Mouse (Mus musculus): ENCODE results near the gene Tal1. TPM values are rescaled to one million over a fixed set of nuclear protein-coding genes. Genes with fewer than 3 reads are reported as not detected.

Gene Tal1
- polyA plus RNA-seq (2015; fragmentation: Nextera tagmentation; extraction: Ambion mirVana) = 1.1 and 1.5 TPM in 2 replicates

GRCm38 (mm10) chr4:115056371-115056920 lies at the start of gene Tal1:
Gene Tal1 (plus strand): TSS chr4:115056426.
- Histone ChIP-seq H3K9ac (peak within 1 kb of the TSS; percentile 49), H3K4me1 (replicated peaks) (peaks cover 29% of the 10 kb centered on the region), H3K4me3 (peak within 1 kb of the TSS; percentile 51), H3K27me3 (peaks cover 89% of the 10 kb centered on the region), H3K36me3 (no peaks in the 10 kb centered on the region), H3K9me3 (replicated peaks) (no peaks in the 10 kb centered on the region), H3K27ac (peak within 1 kb of the TSS; percentile 75), H3K4me2 (peak within 1 kb of the TSS; percentile 66)
- under 1% methylated on average over 58 of the region's 60 CpGs for WGBS
- peak; percentile 25 for ATAC-seq (replicated peaks; ENCODE audit: insufficient number of reproducible peaks, insufficient read depth, low FRiP score, low read depth)

GRCm38 (mm10) chr4:115014276-115014675 lies 42.0 kb upstream of the Tal1 start:
- WGBS = 87% methylated on average over 3 of the region's 3 CpGs
- H3K27me3 ChIP-seq = no peaks in the 10 kb centered on the region
- no peak overlapping the region for H3K27ac ChIP-seq
- no peaks in the 10 kb centered on the region for H3K4me1 ChIP-seq (replicated peaks)
- H3K4me3 ChIP-seq = no peak overlapping the region
- H3K4me2 ChIP-seq = no peak overlapping the region
- H3K9me3 ChIP-seq (replicated peaks) = no peaks in the 10 kb centered on the region
- peaks cover 63% of the 10 kb centered on the region for H3K36me3 ChIP-seq
- no peak for ATAC-seq (replicated peaks; ENCODE audit: insufficient number of reproducible peaks, insufficient read depth, low FRiP score, low read depth)
- H3K9ac ChIP-seq = no peak overlapping the region

- H3K4me2 ChIP-seq = no peak overlapping the region
- H3K36me3 ChIP-seq = peaks cover 63% of the 10 kb centered on the region
- no peak overlapping the region for H3K9ac ChIP-seq
- H3K4me1 ChIP-seq (replicated peaks) = no peaks in the 10 kb centered on the region
- 93% methylated on average over 3 of the region's 3 CpGs for WGBS
- no peak for ATAC-seq (replicated peaks; ENCODE audit: insufficient number of reproducible peaks, insufficient read depth, low FRiP score, low read depth)
- no peak overlapping the region for H3K27ac ChIP-seq
- no peaks in the 10 kb centered on the region for H3K27me3 ChIP-seq
- no peaks in the 10 kb centered on the region for H3K9me3 ChIP-seq (replicated peaks)
- no peak overlapping the region for H3K4me3 ChIP-seq
These were observed 36.2 kb upstream of the Tal1 start for GRCm38 (mm10) chr4:115019997-115020396.

GRCm38 (mm10) chr4:115035043-115035442 lies 21.2 kb upstream of the Tal1 start:
- Histone ChIP-seq H3K27ac (no peak overlapping the region), H3K9ac (no peak overlapping the region), H3K27me3 (no peaks in the 10 kb centered on the region), H3K4me2 (no peak overlapping the region), H3K4me3 (no peak overlapping the region), H3K9me3 (replicated peaks) (no peaks in the 10 kb centered on the region), H3K36me3 (peaks cover 30% of the 10 kb centered on the region), H3K4me1 (replicated peaks) (no peaks in the 10 kb centered on the region)
- 83% methylated on average over 6 of the region's 6 CpGs for WGBS
- no peak for ATAC-seq (replicated peaks; ENCODE audit: insufficient number of reproducible peaks, insufficient read depth, low FRiP score, low read depth)

- H3K4me2 ChIP-seq = no peak overlapping the region
- no peak overlapping the region for H3K9ac ChIP-seq
- no peak overlapping the region for H3K4me3 ChIP-seq
- ATAC-seq (replicated peaks; ENCODE audit: insufficient number of reproducible peaks, insufficient read depth, low FRiP score, low read depth) = no peak
- H3K27me3 ChIP-seq = no peaks in the 10 kb centered on the region
- no peaks in the 10 kb centered on the region for H3K9me3 ChIP-seq (replicated peaks)
- 38% methylated on average over 4 of the region's 4 CpGs for WGBS
- no peak overlapping the region for H3K27ac ChIP-seq
- peaks cover 33% of the 10 kb centered on the region for H3K36me3 ChIP-seq
- H3K4me1 ChIP-seq (replicated peaks) = no peaks in the 10 kb centered on the region
These were observed 18.0 kb upstream of the Tal1 start for GRCm38 (mm10) chr4:115038242-115038641.

- Histone ChIP-seq H3K36me3 (peaks cover 19% of the 10 kb centered on the region; the same call in 1 of the 2 replicates), H3K4me3 (no peak overlapping the region), H3K9ac (no peak overlapping the region), H3K9me3 (replicated peaks) (no peaks in the 10 kb centered on the region), H3K4me1 (replicated peaks) (no peaks in the 10 kb centered on the region), H3K4me2 (no peak overlapping the region), H3K27ac (no peak overlapping the region), H3K27me3 (peaks cover 12% of the 10 kb centered on the region)
- ATAC-seq (replicated peaks; ENCODE audit: insufficient number of reproducible peaks, insufficient read depth, low FRiP score, low read depth) = no peak
- 70% methylated on average over 3 of the region's 3 CpGs for WGBS
These were observed 10.6 kb upstream of the Tal1 start for GRCm38 (mm10) chr4:115045621-115046020.

- no peak overlapping the region for H3K27ac ChIP-seq
- peaks cover 29% of the 10 kb centered on the region for H3K27me3 ChIP-seq
- no peaks in the 10 kb centered on the region for H3K36me3 ChIP-seq
- no peak overlapping the region for H3K4me2 ChIP-seq
- no peak overlapping the region for H3K9ac ChIP-seq
- no peaks in the 10 kb centered on the region for H3K9me3 ChIP-seq (replicated peaks)
- no peak for ATAC-seq (replicated peaks; ENCODE audit: insufficient number of reproducible peaks, insufficient read depth, low FRiP score, low read depth)
- peaks cover 9% of the 10 kb centered on the region for H3K4me1 ChIP-seq (replicated peaks)
- WGBS = 3% methylated on average over 5 of the region's 5 CpGs
- H3K4me3 ChIP-seq = no peak overlapping the region
These were observed 8.5 kb upstream of the Tal1 start for GRCm38 (mm10) chr4:115047750-115048149.

GRCm38 (mm10) chr4:115048190-115048589 lies 8.0 kb upstream of the Tal1 start:
- ATAC-seq (replicated peaks; ENCODE audit: insufficient number of reproducible peaks, insufficient read depth, low FRiP score, low read depth) = no peak
- Histone ChIP-seq H3K9me3 (replicated peaks) (no peaks in the 10 kb centered on the region), H3K36me3 (no peaks in the 10 kb centered on the region), H3K4me2 (no peak overlapping the region), H3K4me3 (no peak overlapping the region), H3K9ac (no peak overlapping the region), H3K27me3 (peaks cover 34% of the 10 kb centered on the region), H3K4me1 (replicated peaks) (peaks cover 13% of the 10 kb centered on the region), H3K27ac (no peak overlapping the region)
- WGBS = 50% methylated on average over 8 of the region's 8 CpGs

- Histone ChIP-seq H3K9me3 (replicated peaks) (no peaks in the 10 kb centered on the region), H3K27me3 (peaks cover 58% of the 10 kb centered on the region), H3K27ac (no peak overlapping the region), H3K9ac (no peak overlapping the region), H3K4me3 (no peak overlapping the region), H3K4me1 (replicated peaks) (peaks cover 15% of the 10 kb centered on the region), H3K36me3 (no peaks in the 10 kb centered on the region), H3K4me2 (no peak overlapping the region)
- 71% methylated on average over 5 of the region's 5 CpGs for WGBS
- no peak for ATAC-seq (replicated peaks; ENCODE audit: insufficient number of reproducible peaks, insufficient read depth, low FRiP score, low read depth)
These were observed 5.0 kb upstream of the Tal1 start for GRCm38 (mm10) chr4:115051245-115051644.

- peak; percentile 74 for ATAC-seq (replicated peaks; ENCODE audit: insufficient number of reproducible peaks, insufficient read depth, low FRiP score, low read depth)
- Histone ChIP-seq H3K36me3 (no peaks in the 10 kb centered on the region), H3K9me3 (replicated peaks) (no peaks in the 10 kb centered on the region), H3K27me3 (peaks cover 69% of the 10 kb centered on the region), H3K9ac (peak overlapping the region; percentile 37), H3K27ac (peak overlapping the region; percentile 74), H3K4me1 (replicated peaks) (peaks cover 26% of the 10 kb centered on the region), H3K4me3 (peak overlapping the region; percentile 43), H3K4me2 (peak overlapping the region; percentile 76)
- under 1% methylated on average over 36 of the region's 36 CpGs for WGBS
These were observed 3.8 kb upstream of the Tal1 start for GRCm38 (mm10) chr4:115052343-115053005.

GRCm38 (mm10) chr4:115055044-115055443 lies 1.2 kb upstream of the Tal1 start:
- Histone ChIP-seq H3K36me3 (no peaks in the 10 kb centered on the region), H3K4me1 (replicated peaks) (peaks cover 29% of the 10 kb centered on the region), H3K4me2 (no peak overlapping the region), H3K9ac (no peak overlapping the region), H3K27me3 (peaks cover 82% of the 10 kb centered on the region), H3K4me3 (no peak overlapping the region), H3K27ac (no peak overlapping the region), H3K9me3 (replicated peaks) (no peaks in the 10 kb centered on the region)
- WGBS = 23% methylated on average over 2 of the region's 2 CpGs
- ATAC-seq (replicated peaks; ENCODE audit: insufficient number of reproducible peaks, insufficient read depth, low FRiP score, low read depth) = no peak

GRCm38 (mm10) chr4:115055691-115056090 lies 535 bp upstream of the Tal1 start:
- Histone ChIP-seq H3K4me2 (peak overlapping the region; percentile 66; the same call in 1 of the 2 replicates), H3K27ac (no peak overlapping the region; the same call in 1 of the 2 replicates), H3K9me3 (replicated peaks) (no peaks in the 10 kb centered on the region), H3K27me3 (peaks cover 87% of the 10 kb centered on the region), H3K4me1 (replicated peaks) (peaks cover 29% of the 10 kb centered on the region), H3K36me3 (no peaks in the 10 kb centered on the region), H3K9ac (no peak overlapping the region), H3K4me3 (no peak overlapping the region; the same call in 1 of the 2 replicates)
- 28% methylated on average over 3 of the region's 3 CpGs for WGBS
- ATAC-seq (replicated peaks; ENCODE audit: insufficient number of reproducible peaks, insufficient read depth, low FRiP score, low read depth) = no peak

Measured in heart, embryonic 15.5 days (tissue).